Mouse (Mus musculus): Measurements from ENCODE around the gene Alkbh5. TPM values are rescaled to one million over a fixed set of nuclear protein-coding genes. Genes with fewer than 3 reads are reported as not detected.

The Alkbh5 gene
- polyA plus RNA-seq (2021; fragmentation: Nextera tagmentation), result 25.1 and 36.0 TPM in 2 replicates
- long read RNA-seq, experiment 1, full-length matches to known transcripts, result 53 of 87 reads
- long read RNA-seq, experiment 1, partial matches to known transcripts, result 0 of 87 reads
- long read RNA-seq, experiment 1, other reads (novel, unspliced or antisense), result 34 of 87 reads
- long read RNA-seq, experiment 2, full-length matches to known transcripts, result 303 of 310 reads
- long read RNA-seq, experiment 2, partial matches to known transcripts, result 0 of 310 reads
- long read RNA-seq, experiment 2, other reads (novel, unspliced or antisense), result 7 of 310 reads

DNA sequence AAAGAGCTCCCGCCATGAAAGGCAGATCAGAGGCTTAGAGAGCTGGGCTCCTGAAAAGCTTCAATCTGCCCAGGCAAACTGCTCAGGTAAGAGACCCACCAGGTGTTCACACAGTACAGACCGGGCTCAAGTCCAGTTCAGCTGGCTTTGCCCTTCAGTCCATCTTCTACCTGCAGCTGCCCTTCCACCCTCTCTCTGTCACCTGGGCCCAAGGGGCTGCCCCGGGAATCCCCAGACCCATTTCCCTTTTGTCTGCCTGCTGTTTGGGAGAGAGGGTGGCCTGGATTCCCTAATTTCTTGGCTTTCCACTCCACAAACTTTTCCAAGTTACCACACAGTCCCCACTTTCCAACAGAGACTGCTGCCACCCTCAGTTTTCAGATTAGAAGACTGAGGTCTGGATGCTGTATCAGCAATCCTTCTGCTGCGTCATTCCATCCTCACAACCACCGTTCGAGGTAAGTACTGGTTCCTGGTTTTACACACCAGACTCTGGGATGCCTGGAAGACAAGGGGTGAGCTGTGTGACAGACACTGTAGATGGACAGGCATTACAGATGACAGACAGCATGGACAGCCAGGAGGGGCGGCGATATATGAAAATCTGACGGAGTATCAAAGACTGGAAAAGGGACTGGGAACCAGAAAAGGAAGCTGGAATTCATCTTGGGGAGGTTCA, at the start of gene Alkbh5:
Alkbh5 (plus strand) TSS at position 202 of the 679 bp plus-strand sequence.

Other genes starting within 250 kb of the Alkbh5 start
- gene Tom1l2, start 183.5 kb upstream of the Alkbh5 start, polyA plus RNA-seq (2021; fragmentation: Nextera tagmentation), result 66.6 and 71.8 TPM in 2 replicates
- gene Drc3, start 183.1 kb upstream of the Alkbh5 start, polyA plus RNA-seq (2021; fragmentation: Nextera tagmentation), result 9.0 and 12.4 TPM in 2 replicates
- gene Gid4, start 119.2 kb upstream of the Alkbh5 start, polyA plus RNA-seq (2021; fragmentation: Nextera tagmentation), result 35.2 and 42.9 TPM in 2 replicates
- 23.8 and 25.6 TPM in 2 replicates for gene Atpaf2, start 117.9 kb upstream of the Alkbh5 start, polyA plus RNA-seq (2021; fragmentation: Nextera tagmentation)
- gene Drg2, start 81.8 kb upstream of the Alkbh5 start, polyA plus RNA-seq (2021; fragmentation: Nextera tagmentation), result 54.6 and 59.3 TPM in 2 replicates
- 0.04 and 0.06 TPM in 2 replicates for gene Myo15, start 67.0 kb upstream of the Alkbh5 start, polyA plus RNA-seq (2021; fragmentation: Nextera tagmentation)
- gene Llgl1, start 163.3 kb downstream of the Alkbh5 start, polyA plus RNA-seq (2021; fragmentation: Nextera tagmentation), result 16.5 and 17.0 TPM in 2 replicates
- gene Flii, start 190.9 kb downstream of the Alkbh5 start, polyA plus RNA-seq (2021; fragmentation: Nextera tagmentation), result 33.5 and 36.2 TPM in 2 replicates
- gene Mief2, start 192.0 kb downstream of the Alkbh5 start, polyA plus RNA-seq (2021; fragmentation: Nextera tagmentation), result 4.6 and 5.4 TPM in 2 replicates
- gene Top3a, start 241.0 kb downstream of the Alkbh5 start, polyA plus RNA-seq (2021; fragmentation: Nextera tagmentation), result 2.3 and 2.5 TPM in 2 replicates
- gene Smcr8, start 241.1 kb downstream of the Alkbh5 start, polyA plus RNA-seq (2021; fragmentation: Nextera tagmentation), result 7.0 and 8.6 TPM in 2 replicates

Measured in layer of hippocampus, adult 6 months (tissue).